Mouse (Mus musculus) embryonic facial prominence, embryonic 14.5 days (tissue): ENCODE results near the gene Mafg. TPM values are rescaled to one million over a fixed set of nuclear protein-coding genes. Genes with fewer than 3 reads are reported as not detected.

Source experiments
- ATAC-seq: fragments of 200-750 bp; cut with Nextera tagmentation; 2 replicates; pipeline ENCODE4 v1.8.0; 2017; ENCODE audit warnings: low read depth, moderate number of reproducible peaks, moderate TSS enrichment
- DNase-seq: peaks from one replicate; pipeline ENCODE4 v3.0.0-alpha.2; 2015; ENCODE audit warnings: low spot score
- H3K27ac ChIP-seq: fragments of 300-500 bp; sonication (generic); replicated peaks from 2 replicates; pipeline ENCODE4 v1.5.1; 2014; ENCODE audit warnings: low read depth, mild to moderate bottlenecking, low read length, moderate library complexity
- H3K27me3 ChIP-seq: fragments of 300-500 bp; sonication (generic); replicated peaks from 2 replicates; pipeline ENCODE4 v1.6.1; 2014; ENCODE audit warnings: low read length; ENCODE audit not compliant: control insufficient read depth, insufficient read depth
- H3K36me3 ChIP-seq: fragments of 300-500 bp; sonication (generic); 2 replicates; pipeline ENCODE4 v1.6.1; 2014; ENCODE audit warnings: low read length, mixed read lengths; ENCODE audit not compliant: control insufficient read depth, insufficient read depth
- H3K4me1 ChIP-seq: fragments of 300-500 bp; sonication (generic); 2 replicates; pipeline ENCODE4 v1.6.1; 2014; ENCODE audit warnings: antibody characterized with exemption, low read length; ENCODE audit not compliant: control insufficient read depth, insufficient read depth
- H3K4me2 ChIP-seq: fragments of 300-500 bp; sonication (generic); 2 replicates; pipeline ENCODE4 v1.6.1; 2014; ENCODE audit warnings: low read depth, mild to moderate bottlenecking, low read length, moderate library complexity, mixed read lengths
- H3K4me3 ChIP-seq: fragments of 300-500 bp; sonication (generic); 2 replicates; pipeline ENCODE4 v1.5.1; 2014; ENCODE audit warnings: low read depth, mild to moderate bottlenecking, low read length
- H3K9ac ChIP-seq: fragments of 300-500 bp; sonication (generic); 2 replicates; pipeline ENCODE4 v1.6.1; 2014; ENCODE audit warnings: low read depth, mild to moderate bottlenecking, low read length, moderate library complexity, mixed read lengths
- H3K9me3 ChIP-seq: fragments of 300-500 bp; sonication (generic); 2 replicates; pipeline ENCODE4 v1.6.1; 2016; ENCODE audit warnings: low read length; ENCODE audit not compliant: control insufficient read depth
- WGBS: fragments of 180-500 bp; shearing (Covaris S2); extraction: QIAGEN DNeasy Blood & Tissue Kit; methylation state at CpG from one replicate; pipeline ENCODE4 v1.1.7; 2014; 5-methylcytosine and 5-hydroxymethylcytosine counted together
- polyA plus RNA-seq: library from polyadenylated mRNA; unstranded; fragments of >200 nt; fragmentation: Nextera tagmentation; extraction: Ambion mirVana; gene quantifications from 2 replicates; pipeline ENCODE4 v1.2.1, GENCODE M21; 2014

The Mafg gene
- polyA plus RNA-seq, 1 experiment from 2014 or later, result 26.8 TPM

DNA sequence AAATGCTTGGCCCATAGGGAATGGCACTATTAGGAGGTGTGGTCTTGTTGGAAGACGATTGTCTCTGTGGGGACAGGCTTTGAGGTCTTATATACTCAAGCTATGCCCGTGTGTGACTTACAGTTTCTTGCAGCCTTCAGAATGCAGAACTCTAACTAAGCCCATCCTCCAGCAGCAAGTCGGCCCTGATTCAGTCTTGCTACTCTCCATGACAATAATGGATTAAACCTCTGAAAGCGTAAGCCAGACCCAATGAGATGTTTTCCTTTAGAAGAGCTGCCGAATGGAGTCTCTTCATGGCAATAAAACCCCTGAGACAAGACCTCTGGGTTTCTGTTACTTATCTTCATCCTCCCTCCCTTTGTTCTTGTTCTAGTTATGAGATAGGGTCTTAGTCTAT lies 1.4 kb upstream of the Mafg start:
- H3K36me3 ChIP-seq, result no peaks in the 10 kb centered on the region
- H3K27ac ChIP-seq, result no peak overlapping the region
- no peak overlapping the region for H3K4me2 ChIP-seq
- DNase-seq (no peak), ATAC-seq (no peak)
- no peak overlapping the region for H3K4me3 ChIP-seq
- H3K4me1 ChIP-seq, result peaks cover 15% of the 10 kb centered on the region
- H3K27me3 ChIP-seq, result no peaks in the 10 kb centered on the region
- H3K9me3 ChIP-seq, result no peaks in the 10 kb centered on the region
- 80% methylated on average over 5 of the region's 5 CpGs for WGBS
- H3K9ac ChIP-seq, result no peak overlapping the region

DNA sequence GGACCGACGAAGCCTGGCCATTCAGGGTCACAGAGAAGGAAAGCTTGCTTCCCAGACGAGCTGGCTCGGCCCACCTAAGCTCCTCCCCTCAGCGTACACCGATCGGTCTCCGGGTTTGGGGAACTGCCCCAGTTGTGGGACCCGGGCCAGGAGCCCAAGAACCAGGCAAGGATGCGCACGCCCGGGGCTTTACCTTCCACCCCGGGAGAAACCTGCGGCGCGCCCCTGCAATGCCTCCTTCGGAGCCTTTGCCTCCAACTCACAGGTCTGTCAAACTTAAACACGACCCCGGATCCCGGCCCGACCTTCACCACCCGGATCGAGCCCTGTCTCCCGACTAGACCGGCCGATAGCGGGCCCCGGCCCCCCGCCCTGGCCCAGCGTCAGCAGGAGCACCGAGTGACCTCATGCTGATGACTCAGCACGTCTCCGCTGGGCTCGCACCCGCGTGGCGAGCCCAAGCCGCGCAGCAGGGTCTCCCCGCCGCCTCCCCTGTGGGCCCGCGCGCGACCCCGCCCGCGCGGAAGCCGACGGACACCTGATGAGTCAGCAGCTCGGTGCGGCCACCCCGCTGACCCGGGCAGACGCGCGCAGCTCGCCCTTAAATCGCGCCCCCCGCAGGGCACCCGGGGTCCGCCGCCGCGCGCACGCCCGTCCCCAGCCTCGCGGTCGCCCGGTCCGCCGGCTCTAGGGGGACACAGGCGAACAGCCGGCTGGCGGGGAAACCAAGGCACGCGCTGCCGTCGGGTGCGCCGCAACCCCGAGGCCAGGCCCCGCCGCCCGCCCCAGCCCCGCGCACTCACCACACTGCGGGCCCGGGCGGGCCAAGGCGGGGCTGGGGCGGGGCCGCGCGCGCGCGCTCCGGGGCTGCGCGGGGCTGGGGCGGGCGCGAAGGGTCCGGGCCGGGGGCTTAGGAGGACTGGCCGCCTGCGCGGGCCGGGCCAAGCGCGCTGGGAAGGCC lies 561 bp downstream of the Mafg start:
- Histone ChIP-seq H3K27ac (peak overlapping the region; percentile 93), H3K4me1 (peaks cover 16% of the 10 kb centered on the region), H3K9me3 (no peaks in the 10 kb centered on the region), H3K9ac (peak overlapping the region; percentile 95), H3K27me3 (no peaks in the 10 kb centered on the region), H3K4me3 (peak overlapping the region; percentile 95), H3K36me3 (peaks cover 16% of the 10 kb centered on the region), H3K4me2 (peak overlapping the region; percentile 90)
- peak; percentile 87 for ATAC-seq
- DNase-seq, result peak; percentile 76
- under 1% methylated on average over 35 of the region's 116 CpGs for WGBS

DNA sequence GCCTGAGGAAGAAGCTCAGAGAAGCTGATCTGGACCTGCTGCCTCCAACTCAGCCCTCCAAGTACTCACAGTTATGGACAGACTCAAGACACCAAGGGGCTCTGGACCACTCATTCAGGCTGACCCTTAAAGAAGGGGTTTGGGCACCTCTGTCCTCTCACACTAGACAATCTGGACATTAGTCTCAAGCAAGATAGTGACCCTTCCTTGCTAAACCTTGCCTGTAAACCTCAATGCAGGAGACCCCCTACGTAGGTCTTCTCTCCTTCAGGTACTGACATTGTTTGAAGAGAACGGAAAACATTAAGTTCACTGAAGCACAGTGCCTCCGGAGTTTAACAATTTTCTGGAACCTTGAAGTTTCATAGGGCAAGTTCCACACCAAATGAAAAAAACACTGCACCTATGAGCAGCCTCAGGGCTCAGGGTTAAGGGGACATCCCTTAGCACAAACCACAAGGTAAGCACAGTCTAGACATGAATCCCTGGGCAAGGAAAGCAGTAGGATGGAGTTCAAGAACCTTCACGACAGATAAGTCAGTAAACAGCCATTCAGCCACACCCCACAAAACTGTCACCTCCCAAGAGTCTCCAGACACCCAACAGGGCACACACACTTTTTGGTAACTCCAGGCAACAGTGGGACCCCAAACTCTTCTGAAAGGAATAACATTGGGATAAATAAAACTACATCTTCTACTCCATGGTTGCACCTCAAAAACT lies 1.5 kb downstream of the Mafg start:
- WGBS, result 62% methylated on average over 4 of the region's 4 CpGs
- peak overlapping the region; percentile 95 for H3K9ac ChIP-seq
- H3K27ac ChIP-seq, result peak overlapping the region; percentile 93; the same call in 1 of the 2 replicates
- no peaks in the 10 kb centered on the region for H3K27me3 ChIP-seq
- H3K4me3 ChIP-seq, result peak overlapping the region; percentile 95
- DNase-seq, result no peak
- ATAC-seq, result no peak
- H3K9me3 ChIP-seq, result no peaks in the 10 kb centered on the region
- H3K4me2 ChIP-seq, result peak overlapping the region; percentile 90
- peaks cover 16% of the 10 kb centered on the region for H3K4me1 ChIP-seq
- H3K36me3 ChIP-seq, result peaks cover 26% of the 10 kb centered on the region

DNA sequence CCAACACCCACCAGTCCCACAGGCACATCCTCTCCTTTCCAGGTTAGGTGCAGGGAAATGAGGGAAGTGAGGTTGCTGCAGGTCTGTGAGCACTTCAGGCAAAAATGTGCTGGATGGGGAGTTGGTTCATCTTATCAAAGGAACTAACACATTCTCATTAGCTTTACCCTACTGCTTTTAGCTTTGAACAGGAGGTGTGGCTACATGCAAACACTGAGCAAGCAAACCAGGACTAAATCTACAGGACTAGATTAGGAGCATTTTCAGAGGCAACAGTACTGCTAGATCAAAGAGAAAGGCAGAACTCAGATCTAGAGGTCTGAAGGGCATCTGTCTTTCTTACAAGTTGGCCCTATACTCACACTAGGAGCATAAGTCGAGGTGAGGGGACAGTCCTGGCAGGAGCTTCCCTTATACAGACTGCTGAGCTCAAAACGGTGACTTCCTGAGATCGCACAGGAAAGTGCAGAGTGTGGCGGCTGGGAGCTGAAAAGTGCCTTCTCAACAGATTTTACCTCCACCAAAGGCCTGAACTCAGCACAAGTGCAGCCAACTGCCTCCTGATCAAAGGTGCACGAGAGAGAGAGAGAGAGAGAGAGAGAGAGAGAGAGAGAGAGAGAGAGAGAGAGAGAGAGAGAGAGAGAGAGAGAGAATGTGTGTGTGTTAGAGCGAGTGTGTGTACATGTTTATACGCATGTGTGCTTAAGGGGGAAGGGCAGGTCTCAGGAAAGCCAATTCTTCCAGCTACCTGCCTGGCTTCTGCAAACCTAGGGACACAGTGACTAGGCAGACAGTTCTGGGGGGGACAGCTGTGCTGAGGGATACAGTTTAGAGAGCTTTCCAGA lies 2.3 kb downstream of the Mafg start:
- no peak for DNase-seq

DNA sequence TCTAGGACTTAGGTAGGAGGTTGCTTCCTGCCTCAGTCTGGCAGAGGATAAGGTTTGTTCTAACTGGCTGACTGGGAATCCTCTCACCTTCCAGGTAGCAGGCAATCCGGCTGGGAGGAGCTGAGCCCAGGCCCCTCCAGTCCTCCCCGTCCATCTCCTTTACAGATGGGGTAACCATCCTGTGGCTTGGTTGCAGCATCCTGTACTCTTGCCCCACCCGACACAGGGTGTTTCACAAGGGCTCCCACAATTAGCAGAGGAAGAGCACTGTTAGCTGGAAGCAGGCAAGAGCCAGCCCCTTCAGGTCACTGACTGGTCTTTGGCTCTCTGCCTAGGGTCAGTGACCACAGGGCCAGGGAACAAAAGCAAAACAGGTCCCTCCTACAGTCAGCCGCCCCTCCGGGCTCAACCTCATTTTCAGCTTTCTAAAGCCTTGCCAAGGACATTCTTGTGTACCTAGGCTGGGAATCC lies 3.0 kb downstream of the Mafg start:
- H3K27me3 ChIP-seq, result no peaks in the 10 kb centered on the region
- H3K9ac ChIP-seq, result peak overlapping the region; percentile 40; the same call in 1 of the 2 replicates
- no peaks in the 10 kb centered on the region for H3K9me3 ChIP-seq
- peak overlapping the region; percentile 90; the same call in 1 of the 2 replicates for H3K4me2 ChIP-seq
- DNase-seq (no peak), ATAC-seq (no peak)
- H3K4me3 ChIP-seq, result no peak overlapping the region
- H3K27ac ChIP-seq, result no peak overlapping the region
- H3K36me3 ChIP-seq, result peaks cover 27% of the 10 kb centered on the region
- H3K4me1 ChIP-seq, result peaks cover 16% of the 10 kb centered on the region
- WGBS, result 48% methylated on average over 5 of the region's 5 CpGs

More for the DNA sequence above, 2.3 kb downstream of the Mafg start:
- Histone ChIP-seq H3K4me1 (peaks cover 16% of the 10 kb centered on the region), H3K9me3 (no peaks in the 10 kb centered on the region), H3K9ac (peak overlapping the region; percentile 32), H3K27ac (no peak overlapping the region), H3K27me3 (no peaks in the 10 kb centered on the region), H3K4me3 (peak overlapping the region; percentile 95; the same call in 1 of the 2 replicates), H3K4me2 (peak overlapping the region; percentile 90), H3K36me3 (peaks cover 27% of the 10 kb centered on the region)
- no peak for ATAC-seq
- WGBS, result 43% methylated on average over 7 of the region's 7 CpGs

DNA sequence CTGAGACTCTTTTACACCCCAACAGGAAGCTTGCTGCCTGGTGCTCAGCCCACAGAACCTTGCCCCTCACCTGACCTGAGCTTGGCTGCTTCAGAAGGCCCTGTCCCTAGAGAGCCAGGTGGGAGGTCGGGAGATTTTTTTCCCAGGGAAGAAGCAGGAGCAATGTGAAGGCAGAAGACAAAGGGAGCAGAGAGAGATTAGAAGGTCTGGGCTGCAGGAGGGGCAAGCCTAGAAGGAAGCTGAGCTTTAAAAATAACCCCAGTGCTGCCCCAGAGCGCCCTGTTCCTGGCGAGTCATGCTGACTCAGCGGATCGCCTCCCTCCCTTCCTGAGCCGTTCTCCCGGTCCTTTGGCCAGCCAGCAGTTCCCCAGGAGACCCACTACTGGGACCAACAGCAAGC lies 3.5 kb downstream of the Mafg start:
- Histone ChIP-seq H3K36me3 (peaks cover 27% of the 10 kb centered on the region), H3K9ac (peak overlapping the region; percentile 40), H3K4me1 (peaks cover 19% of the 10 kb centered on the region), H3K27me3 (no peaks in the 10 kb centered on the region), H3K4me3 (no peak overlapping the region), H3K4me2 (peak overlapping the region; percentile 90; the same call in 1 of the 2 replicates), H3K27ac (0 out of 2 replicates have a peak overlapping the region, but pooled peaks have one; percentile 21), H3K9me3 (no peaks in the 10 kb centered on the region)
- ATAC-seq (no peak), DNase-seq (no peak)
- WGBS, result 52% methylated on average over 5 of the region's 7 CpGs

DNA sequence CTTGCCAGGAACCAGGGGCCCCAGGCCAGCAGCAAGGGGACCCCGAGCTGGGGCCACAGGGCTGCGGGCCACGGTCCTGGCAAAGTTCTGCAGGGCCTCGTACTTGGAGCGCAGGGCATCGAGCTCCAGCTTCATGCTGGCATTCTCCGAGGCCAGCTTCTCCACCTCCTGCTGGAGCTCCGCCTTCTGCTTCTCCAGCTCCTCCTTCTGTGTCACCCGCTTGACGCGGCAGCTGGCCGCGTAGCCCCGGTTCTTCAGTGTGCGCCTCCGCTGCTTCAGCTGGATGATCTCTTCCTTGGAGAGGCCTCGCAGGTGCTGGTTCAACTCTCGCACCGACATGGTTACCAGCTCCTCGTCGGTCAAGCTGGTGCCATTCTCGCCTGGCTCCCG lies 4.1 kb downstream of the Mafg start:
- H3K4me1 ChIP-seq, result peaks cover 19% of the 10 kb centered on the region
- no peak overlapping the region for H3K9ac ChIP-seq
- H3K36me3 ChIP-seq, result peaks cover 27% of the 10 kb centered on the region
- WGBS, result 76% methylated on average over 17 of the region's 23 CpGs
- H3K4me2 ChIP-seq, result peak overlapping the region; percentile 90; the same call in 1 of the 2 replicates
- no peak overlapping the region for H3K4me3 ChIP-seq
- no peak for ATAC-seq
- H3K9me3 ChIP-seq, result no peaks in the 10 kb centered on the region
- H3K27ac ChIP-seq, result no peak overlapping the region
- H3K27me3 ChIP-seq, result no peaks in the 10 kb centered on the region
- DNase-seq, result no peak
